Mouse (Mus musculus) gastrocnemius, adult 8-10 months (tissue): ENCODE results near the gene Srp68. TPM values are rescaled to one million over a fixed set of nuclear protein-coding genes. Genes with fewer than 3 reads are reported as not detected.

Source experiments
- DNase-seq, 2 experiments: peaks; one replicate each; pipeline ENCODE4 v3.0.0; 2022; ENCODE audit warnings: low spot score in 2 of 2
- total RNA-seq, 4 experiments: library from RNA; stranded (reverse); gene quantifications; 2 replicates each; pipeline ENCODE4 v1.2.4; 2022

Srp68 gene
- total RNA-seq, 4 experiments from 2014 or later, result 86.7 to 99.9 (median 90.8) TPM

DNA sequence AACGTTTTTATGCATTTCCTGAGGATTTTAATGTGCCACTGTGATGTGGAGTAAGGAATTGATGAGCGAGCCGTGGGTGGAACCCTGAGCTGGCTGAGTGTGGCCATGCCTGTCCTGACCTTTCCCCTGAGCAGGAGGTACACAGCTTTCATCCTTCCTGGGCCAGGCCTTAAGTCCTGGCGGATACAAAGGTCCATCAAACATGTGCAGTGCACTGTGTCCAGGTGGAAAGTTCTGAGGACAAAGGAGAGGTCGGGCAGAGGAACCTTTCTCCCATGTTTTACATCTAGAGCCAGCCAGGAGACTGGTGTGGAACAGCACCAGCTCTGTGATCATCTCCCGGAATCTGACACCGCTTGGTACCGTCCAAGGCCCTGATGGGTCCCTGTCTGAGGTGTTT is 64.8 kb downstream of the Srp68 start:
- no peak for DNase-seq

GRCm38 (mm10) chr11:116208660-116209059 is 65.4 kb downstream of the Srp68 start:
- no peak for DNase-seq

DNA sequence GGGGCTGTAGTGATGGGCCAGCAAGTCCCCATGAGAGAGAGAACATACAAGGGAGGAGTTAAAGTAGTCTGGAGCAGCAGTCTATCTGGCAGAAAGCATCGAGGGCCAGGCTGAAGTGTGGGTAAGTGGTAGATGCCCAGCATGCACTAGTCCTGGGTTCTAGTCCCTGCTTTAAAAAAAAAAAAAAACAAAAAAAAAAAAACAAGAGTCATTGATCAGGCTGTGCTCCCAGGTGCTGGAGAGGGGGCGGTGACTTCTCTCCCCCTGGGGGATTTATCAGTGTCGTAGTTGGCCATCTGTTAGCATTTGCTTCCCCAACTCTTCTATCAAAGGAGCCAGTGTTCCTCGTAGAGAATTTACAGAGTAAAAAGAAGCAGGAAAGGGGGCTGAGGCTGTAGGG is 67.3 kb downstream of the Srp68 start:
- no peak for DNase-seq

GRCm38 (mm10) chr11:116203150-116203549 is 70.9 kb downstream of the Srp68 start:
- no peak for DNase-seq

DNA sequence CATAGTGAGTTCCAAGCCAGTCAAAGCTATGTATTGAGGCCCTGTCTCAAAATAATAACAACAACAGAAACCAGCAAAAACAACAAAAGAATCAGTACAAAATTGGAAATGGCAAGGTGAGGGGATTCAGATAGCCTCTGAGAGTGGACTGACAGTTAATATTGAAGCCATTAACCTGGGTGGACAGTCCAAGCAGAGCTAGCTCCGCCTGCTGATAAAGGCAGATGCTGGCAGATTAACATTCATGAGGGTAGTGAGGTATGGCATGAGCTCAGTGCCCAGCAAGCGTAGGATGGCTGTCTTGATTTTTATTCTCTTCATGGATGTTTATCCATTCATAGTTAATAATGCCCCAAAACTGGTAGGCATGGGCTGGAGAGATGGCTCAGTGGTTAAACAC is 72.9 kb downstream of the Srp68 start:
- no peak for DNase-seq

DNA sequence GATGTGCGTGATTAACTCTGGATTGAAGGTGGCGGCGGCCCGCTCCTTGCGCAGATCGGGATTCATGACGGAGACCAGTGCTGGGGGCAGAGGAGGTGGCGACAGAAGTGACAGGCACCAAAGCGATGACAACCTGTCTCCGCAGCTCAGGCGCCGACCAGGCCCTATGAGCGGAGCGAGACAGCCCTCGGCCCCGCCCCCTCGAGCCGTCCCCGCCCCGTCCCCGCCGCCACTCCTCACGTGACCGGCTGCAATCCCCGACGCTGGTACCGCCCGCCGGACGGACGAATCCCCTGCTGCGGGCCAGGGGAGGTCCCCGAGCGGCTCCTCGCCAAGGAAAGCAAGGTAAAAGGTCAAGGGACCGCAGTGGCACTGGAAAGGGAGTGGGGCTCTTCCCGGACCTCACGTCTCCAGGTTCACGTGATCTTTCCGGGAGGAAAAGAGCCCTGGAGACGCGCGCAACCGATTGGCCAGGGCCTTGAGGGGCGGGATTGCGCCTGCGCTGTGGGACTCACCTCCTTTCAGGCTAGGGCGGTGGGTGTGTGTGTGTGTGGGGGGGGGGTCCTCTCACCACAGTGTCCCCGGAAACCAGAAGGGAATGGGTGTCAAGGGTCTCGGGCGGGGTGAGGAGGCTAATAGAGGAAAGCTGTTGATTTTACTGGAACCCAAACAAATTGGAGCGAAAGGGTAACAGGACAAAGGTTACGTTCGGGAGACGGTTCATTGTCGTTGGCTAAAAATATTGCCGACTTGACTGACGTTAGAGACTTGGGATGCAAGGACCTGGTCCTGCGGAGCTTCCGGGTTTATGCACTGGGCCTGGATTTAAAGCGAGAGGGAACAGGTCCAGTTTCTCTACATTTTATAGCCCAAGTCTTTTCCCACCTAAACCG is 75.1 kb downstream of the Srp68 start, which contains the start of the genes Ten1 and Acox1:
Ten1 (plus strand) TSS at position 217 of the 893 bp plus-strand sequence.
Acox1 (minus strand) TSS at position 407 of the 893 bp plus-strand sequence.
- DNase-seq, result peak; percentile 90 to 93

GRCm38 (mm10) chr11:116198132-116198531 is 75.9 kb downstream of the Srp68 start:
- no peak for DNase-seq

GRCm38 (mm10) chr11:116197584-116197906 is 76.5 kb downstream of the Srp68 start:
- no peak for DNase-seq

DNA sequence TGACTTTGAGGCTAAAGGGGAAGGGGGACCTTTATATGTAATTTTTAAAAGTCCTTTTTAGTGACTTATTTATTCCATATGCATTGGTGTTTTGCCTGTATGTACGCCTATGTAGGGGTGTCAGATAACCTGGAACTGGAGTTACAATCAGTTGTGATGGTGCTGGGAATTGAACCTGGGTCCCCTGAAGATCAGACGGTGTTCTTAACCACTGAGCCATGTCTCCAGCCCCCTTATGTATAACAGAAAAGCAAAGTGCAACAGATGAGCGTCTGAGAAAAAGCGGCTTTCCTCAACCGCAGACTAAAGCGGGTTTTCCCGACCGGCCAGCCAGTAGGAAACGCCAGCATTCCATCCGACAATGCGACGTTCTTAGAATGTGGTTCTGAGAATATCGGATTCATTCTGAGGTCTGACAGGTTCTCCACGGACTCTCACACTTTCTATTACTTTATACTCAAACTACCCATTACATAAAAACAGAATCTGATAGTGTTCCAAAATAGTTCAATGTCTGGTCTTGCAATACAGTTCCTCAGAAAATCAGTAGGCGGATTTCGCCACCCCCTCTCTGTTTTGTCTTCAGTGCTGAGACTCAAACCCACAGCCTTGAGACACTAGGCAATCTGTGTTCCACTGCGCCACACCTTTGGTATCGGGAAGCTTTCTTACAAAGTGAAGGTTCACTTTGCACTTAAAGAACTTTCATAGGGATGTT is 77.0 kb downstream of the Srp68 start:
- no peak for DNase-seq

DNA sequence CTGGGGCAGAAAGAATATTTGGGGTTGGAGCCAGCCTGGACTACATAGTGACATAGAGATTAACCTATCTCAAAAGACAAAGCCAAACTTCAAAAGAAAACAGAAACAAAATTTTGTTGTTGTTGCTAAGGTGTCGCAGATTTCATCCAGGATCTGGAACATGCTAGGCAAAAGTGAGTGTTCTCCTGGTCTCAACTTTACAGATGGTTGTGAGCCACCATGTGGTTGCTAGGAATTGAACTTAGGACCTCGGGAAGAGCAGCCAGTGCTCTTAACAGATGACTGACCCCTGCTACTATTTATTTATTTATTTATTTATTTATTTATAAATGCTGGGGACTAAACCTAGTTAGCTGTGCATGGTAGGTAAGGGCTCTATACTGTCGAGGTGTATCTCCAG is 77.7 kb downstream of the Srp68 start:
- DNase-seq, result no peak

DNA sequence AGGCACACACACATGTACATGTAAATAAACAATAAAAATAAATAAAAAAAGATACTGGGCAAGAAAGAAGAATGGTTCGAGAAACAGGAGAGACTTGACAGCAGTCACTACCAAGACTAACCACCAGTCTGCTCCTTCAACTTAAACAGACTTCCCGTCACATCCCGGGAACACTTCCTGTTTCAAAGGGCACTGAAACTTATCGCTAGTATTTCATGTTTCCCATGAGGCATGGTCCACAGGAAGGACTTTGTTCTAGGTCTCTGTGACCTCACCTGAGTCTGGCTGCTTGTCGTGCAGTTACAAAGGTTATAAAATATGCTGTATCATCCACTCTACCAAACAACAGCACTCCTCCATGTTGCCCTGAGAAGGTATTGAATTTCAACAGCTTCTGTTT is 78.8 kb downstream of the Srp68 start:
- DNase-seq, result no peak

Other genes with a start within 250 kb of the Srp68 start
- gene H3f3b, start 246.3 kb downstream of the Srp68 start, total RNA-seq, result 10 to 100 TPM; 45.7 to 88.7 (median 59.5) TPM
- 1 to 10 TPM; 4.3 to 6.8 (median 5.3) TPM for gene Unk, start 243.9 kb downstream of the Srp68 start, total RNA-seq
- under 1 TPM; 0.34 to 0.56 (median 0.46) TPM for gene Unc13d, start 196.3 kb downstream of the Srp68 start, total RNA-seq
- gene Wbp2, start 187.2 kb downstream of the Srp68 start, total RNA-seq, result 10 to 100 TPM; 78.6 to 91.0 (median 90.1) TPM
- 1 to 10 TPM; 5.7 to 7.6 (median 6.3) TPM for gene Trim47, start 147.0 kb downstream of the Srp68 start, total RNA-seq
- 1 to 10 TPM; 3.4 to 4.5 (median 4.0) TPM for gene Trim65, start 143.1 kb downstream of the Srp68 start, total RNA-seq
- 10 to 100 TPM; 46.4 to 51.6 (median 50.3) TPM for gene Mrpl38, start 135.3 kb downstream of the Srp68 start, total RNA-seq
- gene Fbf1, start 106.1 kb downstream of the Srp68 start, total RNA-seq, result 10 to 100 TPM in 2 of 4 experiments, 1 to 10 TPM in 2; 8.3 to 12.8 (median 10.0) TPM
- gene Ten1, start 75.4 kb downstream of the Srp68 start, total RNA-seq, result 10 to 100 TPM; 15.7 to 18.4 (median 17.2) TPM
- 100 to 1,000 TPM in 2 of 4 experiments, 10 to 100 TPM in 2; 88.9 to 111 (median 97.2) TPM for gene Acox1, start 75.2 kb downstream of the Srp68 start, total RNA-seq
- gene Evpl, start 36.1 kb downstream of the Srp68 start, total RNA-seq, result under 1 TPM in 1 of 4 experiments, not detected in 3; 0.04 TPM
- under 1 TPM in 2 of 4 experiments, not detected in 2; 0.20 to 0.24 TPM for gene Galr2, start 6.7 kb upstream of the Srp68 start, total RNA-seq
- gene Exoc7, start 33.0 kb upstream of the Srp68 start, total RNA-seq, result 10 to 100 TPM; 62.3 to 84.9 (median 73.3) TPM
- not detected for gene Foxj1, start 61.2 kb upstream of the Srp68 start, total RNA-seq
- 10 to 100 TPM; 23.0 to 29.5 (median 24.2) TPM for gene Rnf157, start 138.8 kb upstream of the Srp68 start, total RNA-seq
- gene Ubald2, start 159.9 kb upstream of the Srp68 start, total RNA-seq, result 10 to 100 TPM; 35.1 to 63.5 (median 47.7) TPM
- not detected for gene Qrich2, start 192.0 kb upstream of the Srp68 start, total RNA-seq
- 10 to 100 TPM; 10.4 to 12.7 (median 11.5) TPM for gene Prpsap1, start 220.0 kb upstream of the Srp68 start, total RNA-seq